Mouse (Mus musculus): ENCODE data around the gene Prtn3. TPM values are rescaled to one million over a fixed set of nuclear protein-coding genes. Genes with fewer than 3 reads are reported as not detected.

Prtn3 gene
- polyA plus RNA-seq, 1 experiment from 2014 or later, result 15.1 TPM

GRCm38 (mm10) chr10:79856280-79856679 lies 18.0 kb upstream of the Prtn3 start:
- H3K9me3 ChIP-seq, result no peaks in the 10 kb centered on the region
- H3K4me1 ChIP-seq (replicated peaks), result peaks cover 62% of the 10 kb centered on the region
- H3K9ac ChIP-seq (replicated peaks), result peak overlapping the region; percentile 98
- no peak for ATAC-seq (ENCODE audit: insufficient number of reproducible peaks, insufficient read depth, low FRiP score, low TSS enrichment, low read depth)
- H3K36me3 ChIP-seq, result peaks cover 51% of the 10 kb centered on the region
- no peaks in the 10 kb centered on the region for H3K27me3 ChIP-seq
- peak overlapping the region; percentile 99 for H3K4me3 ChIP-seq (replicated peaks)
- H3K27ac ChIP-seq, result peak overlapping the region; percentile 72
- peak overlapping the region; percentile 100 for H3K4me2 ChIP-seq
- 63% methylated on average over 6 of the region's 6 CpGs for WGBS

- peaks cover 56% of the 10 kb centered on the region for H3K4me1 ChIP-seq (replicated peaks)
- peak overlapping the region; percentile 98 for H3K9ac ChIP-seq (replicated peaks)
- no peaks in the 10 kb centered on the region for H3K9me3 ChIP-seq
- H3K4me3 ChIP-seq (replicated peaks), result peak overlapping the region; percentile 99
- H3K4me2 ChIP-seq, result peak overlapping the region; percentile 100
- peaks cover 57% of the 10 kb centered on the region for H3K36me3 ChIP-seq
- ATAC-seq (ENCODE audit: insufficient number of reproducible peaks, insufficient read depth, low FRiP score, low TSS enrichment, low read depth), result no peak
- WGBS, result 60% methylated on average over 7 of the region's 7 CpGs
- H3K27me3 ChIP-seq, result no peaks in the 10 kb centered on the region
- H3K27ac ChIP-seq, result peak overlapping the region; percentile 72
Measured at GRCm38 (mm10) chr10:79856704-79857451, 17.4 kb upstream of the Prtn3 start.

GRCm38 (mm10) chr10:79857452-79857811 lies 16.8 kb upstream of the Prtn3 start:
- no peaks in the 10 kb centered on the region for H3K27me3 ChIP-seq
- peak overlapping the region; percentile 100 for H3K4me2 ChIP-seq
- H3K9ac ChIP-seq (replicated peaks), result peak overlapping the region; percentile 98
- WGBS, result 39% methylated on average over 4 of the region's 4 CpGs
- H3K4me1 ChIP-seq (replicated peaks), result peaks cover 50% of the 10 kb centered on the region
- ATAC-seq (ENCODE audit: insufficient number of reproducible peaks, insufficient read depth, low FRiP score, low TSS enrichment, low read depth), result no peak
- H3K9me3 ChIP-seq, result no peaks in the 10 kb centered on the region
- peaks cover 62% of the 10 kb centered on the region for H3K36me3 ChIP-seq
- peak overlapping the region; percentile 72 for H3K27ac ChIP-seq
- H3K4me3 ChIP-seq (replicated peaks), result peak overlapping the region; percentile 99

GRCm38 (mm10) chr10:79857894-79858293 lies 16.4 kb upstream of the Prtn3 start:
- Histone ChIP-seq H3K27me3 (no peaks in the 10 kb centered on the region), H3K9me3 (no peaks in the 10 kb centered on the region), H3K4me1 (replicated peaks) (peaks cover 48% of the 10 kb centered on the region), H3K27ac (0 out of 2 replicates have a peak overlapping the region, but pooled peaks have one; percentile 72), H3K9ac (replicated peaks) (peak overlapping the region; percentile 98), H3K4me3 (replicated peaks) (peak overlapping the region; percentile 99), H3K4me2 (peak overlapping the region; percentile 100), H3K36me3 (peaks cover 67% of the 10 kb centered on the region)
- 84% methylated on average over 2 of the region's 2 CpGs for WGBS
- ATAC-seq (ENCODE audit: insufficient number of reproducible peaks, insufficient read depth, low FRiP score, low TSS enrichment, low read depth), result no peak

- Histone ChIP-seq H3K4me2 (peak overlapping the region; percentile 100), H3K4me1 (replicated peaks) (peaks cover 45% of the 10 kb centered on the region), H3K4me3 (replicated peaks) (peak overlapping the region; percentile 99; the same call in 1 of the 2 replicates), H3K27me3 (no peaks in the 10 kb centered on the region), H3K36me3 (peaks cover 73% of the 10 kb centered on the region), H3K27ac (0 out of 2 replicates have a peak overlapping the region, but pooled peaks have one; percentile 23), H3K9ac (replicated peaks) (0 out of 2 replicates have a peak overlapping the region, but pooled peaks have one; percentile 98), H3K9me3 (no peaks in the 10 kb centered on the region)
- no peak for ATAC-seq (ENCODE audit: insufficient number of reproducible peaks, insufficient read depth, low FRiP score, low TSS enrichment, low read depth)
- WGBS, result 70% methylated on average over 17 of the region's 17 CpGs
Measured at GRCm38 (mm10) chr10:79858416-79859074, 15.7 kb upstream of the Prtn3 start.

GRCm38 (mm10) chr10:79859116-79859515 lies 15.2 kb upstream of the Prtn3 start:
- ATAC-seq (ENCODE audit: insufficient number of reproducible peaks, insufficient read depth, low FRiP score, low TSS enrichment, low read depth), result no peak
- Histone ChIP-seq H3K9ac (replicated peaks) (no peak overlapping the region), H3K36me3 (peaks cover 79% of the 10 kb centered on the region), H3K9me3 (no peaks in the 10 kb centered on the region), H3K27ac (no peak overlapping the region), H3K4me1 (replicated peaks) (peaks cover 45% of the 10 kb centered on the region), H3K27me3 (no peaks in the 10 kb centered on the region), H3K4me3 (replicated peaks) (0 out of 2 replicates have a peak overlapping the region, but pooled peaks have one; percentile 3), H3K4me2 (no peak overlapping the region)
- WGBS, result 90% methylated on average over 11 of the region's 11 CpGs

GRCm38 (mm10) chr10:79860079-79860911 lies 14.0 kb upstream of the Prtn3 start:
- H3K4me3 ChIP-seq (replicated peaks), result no peak overlapping the region; the same call in 1 of the 2 replicates

GRCm38 (mm10) chr10:79861230-79862048 lies 12.8 kb upstream of the Prtn3 start:
- Histone ChIP-seq H3K27me3 (no peaks in the 10 kb centered on the region), H3K4me2 (no peak overlapping the region), H3K27ac (peak overlapping the region; percentile 57), H3K4me3 (replicated peaks) (no peak overlapping the region), H3K4me1 (replicated peaks) (peaks cover 44% of the 10 kb centered on the region), H3K36me3 (peaks cover 99% of the 10 kb centered on the region), H3K9me3 (no peaks in the 10 kb centered on the region), H3K9ac (replicated peaks) (no peak overlapping the region)
- ATAC-seq (ENCODE audit: insufficient number of reproducible peaks, insufficient read depth, low FRiP score, low TSS enrichment, low read depth), result no peak
- WGBS, result 75% methylated on average over 25 of the region's 25 CpGs

More at GRCm38 (mm10) chr10:79860079-79860911, 14.0 kb upstream of the Prtn3 start:
- H3K9ac ChIP-seq (replicated peaks), result no peak overlapping the region
- peak overlapping the region; percentile 1; the same call in 1 of the 2 replicates for H3K27ac ChIP-seq
- no peak overlapping the region; the same call in 1 of the 2 replicates for H3K4me2 ChIP-seq
- no peaks in the 10 kb centered on the region for H3K27me3 ChIP-seq
- H3K4me1 ChIP-seq (replicated peaks), result peaks cover 53% of the 10 kb centered on the region
- WGBS, result 92% methylated on average over 26 of the region's 26 CpGs
- peaks cover 91% of the 10 kb centered on the region for H3K36me3 ChIP-seq
- H3K9me3 ChIP-seq, result no peaks in the 10 kb centered on the region
- ATAC-seq (ENCODE audit: insufficient number of reproducible peaks, insufficient read depth, low FRiP score, low TSS enrichment, low read depth), result no peak

- WGBS, result 88% methylated on average over 23 of the region's 23 CpGs
- H3K27ac ChIP-seq, result no peak overlapping the region
Measured at GRCm38 (mm10) chr10:79862049-79862788, 12.1 kb upstream of the Prtn3 start.

GRCm38 (mm10) chr10:79862925-79863324 lies 11.4 kb upstream of the Prtn3 start:
- H3K36me3 ChIP-seq, result peaks cover 97% of the 10 kb centered on the region
- H3K4me3 ChIP-seq (replicated peaks), result no peak overlapping the region
- no peak for ATAC-seq (ENCODE audit: insufficient number of reproducible peaks, insufficient read depth, low FRiP score, low TSS enrichment, low read depth)

More at GRCm38 (mm10) chr10:79862049-79862788, 12.1 kb upstream of the Prtn3 start:
- H3K36me3 ChIP-seq, result peaks cover 99% of the 10 kb centered on the region
- no peak overlapping the region for H3K9ac ChIP-seq (replicated peaks)
- no peak for ATAC-seq (ENCODE audit: insufficient number of reproducible peaks, insufficient read depth, low FRiP score, low TSS enrichment, low read depth)
- H3K27me3 ChIP-seq, result no peaks in the 10 kb centered on the region
- H3K9me3 ChIP-seq, result no peaks in the 10 kb centered on the region
- H3K4me1 ChIP-seq (replicated peaks), result peaks cover 44% of the 10 kb centered on the region
- no peak overlapping the region for H3K4me2 ChIP-seq
- no peak overlapping the region for H3K4me3 ChIP-seq (replicated peaks)

More at GRCm38 (mm10) chr10:79862925-79863324, 11.4 kb upstream of the Prtn3 start:
- Histone ChIP-seq H3K27ac (peak overlapping the region; percentile 54; the same call in 1 of the 2 replicates), H3K9ac (replicated peaks) (no peak overlapping the region), H3K4me2 (no peak overlapping the region), H3K27me3 (no peaks in the 10 kb centered on the region), H3K9me3 (no peaks in the 10 kb centered on the region), H3K4me1 (replicated peaks) (peaks cover 41% of the 10 kb centered on the region)
- WGBS, result 77% methylated on average over 10 of the region's 10 CpGs

Measured in limb, embryonic 12.5 days (tissue).